Mouse (Mus musculus) midbrain, embryonic 16.5 days (tissue): ENCODE data around the gene Mrpl34. TPM values are rescaled to one million over a fixed set of nuclear protein-coding genes. Genes with fewer than 3 reads are reported as not detected.

Source experiments
- ATAC-seq: fragments of 200-750 bp; cut with Nextera tagmentation; 2 replicates; pipeline ENCODE4 v1.8.0; 2017; ENCODE audit warnings: moderate TSS enrichment
- H3K27ac ChIP-seq: fragments of 300-500 bp; sonication (generic); 2 replicates; pipeline ENCODE4 v1.5.1; 2014; ENCODE audit warnings: mild to moderate bottlenecking, low read length, mixed read lengths
- H3K27me3 ChIP-seq: fragments of 300-500 bp; sonication (generic); 2 replicates; pipeline ENCODE4 v1.6.1; 2014; ENCODE audit warnings: low read depth, low read length, mixed read lengths; ENCODE audit not compliant: control insufficient read depth, insufficient read depth
- H3K36me3 ChIP-seq: fragments of 300-500 bp; sonication (generic); 2 replicates; pipeline ENCODE4 v1.6.1; 2014; ENCODE audit warnings: mild to moderate bottlenecking, low read length, moderate library complexity, mixed read lengths; ENCODE audit not compliant: control insufficient read depth, insufficient read depth
- H3K4me1 ChIP-seq: fragments of 300-500 bp; sonication (generic); 2 replicates; pipeline ENCODE4 v1.6.1; 2014; ENCODE audit warnings: mild to moderate bottlenecking, low read length, mixed read lengths; ENCODE audit not compliant: control insufficient read depth, insufficient read depth
- H3K4me2 ChIP-seq: fragments of 300-500 bp; sonication (generic); 2 replicates; pipeline ENCODE4 v1.6.1; 2014; ENCODE audit warnings: mild to moderate bottlenecking, low read length, mixed read lengths
- H3K4me3 ChIP-seq: fragments of 300-500 bp; sonication (generic); 2 replicates; pipeline ENCODE4 v1.5.1; 2014; ENCODE audit warnings: low read depth, mild to moderate bottlenecking, low read length, moderate library complexity, mixed read lengths
- H3K9ac ChIP-seq: fragments of 300-500 bp; sonication (generic); 2 replicates; pipeline ENCODE4 v1.6.1; 2014; ENCODE audit warnings: low read depth, low read length, mixed read lengths
- H3K9me3 ChIP-seq: fragments of 300-500 bp; sonication (generic); replicated peaks from 2 replicates; pipeline ENCODE4 v1.6.1; 2014; ENCODE audit warnings: mild to moderate bottlenecking, low read length, mixed read lengths; ENCODE audit not compliant: control insufficient read depth, poor library complexity, severe bottlenecking
- WGBS: fragments of 180-500 bp; shearing (Covaris S2); extraction: QIAGEN DNeasy Blood & Tissue Kit; methylation state at CpG from one replicate; pipeline ENCODE4 v1.1.7; 2014; 5-methylcytosine and 5-hydroxymethylcytosine counted together
- polyA plus RNA-seq: library from polyadenylated mRNA; unstranded; fragments of >200 nt; fragmentation: Nextera tagmentation; extraction: Ambion mirVana; gene quantifications from 2 replicates; pipeline ENCODE4 v1.2.1, GENCODE M21; 2015

The Mrpl34 gene
- polyA plus RNA-seq, 1 experiment from 2014 or later, result 182 TPM

DNA sequence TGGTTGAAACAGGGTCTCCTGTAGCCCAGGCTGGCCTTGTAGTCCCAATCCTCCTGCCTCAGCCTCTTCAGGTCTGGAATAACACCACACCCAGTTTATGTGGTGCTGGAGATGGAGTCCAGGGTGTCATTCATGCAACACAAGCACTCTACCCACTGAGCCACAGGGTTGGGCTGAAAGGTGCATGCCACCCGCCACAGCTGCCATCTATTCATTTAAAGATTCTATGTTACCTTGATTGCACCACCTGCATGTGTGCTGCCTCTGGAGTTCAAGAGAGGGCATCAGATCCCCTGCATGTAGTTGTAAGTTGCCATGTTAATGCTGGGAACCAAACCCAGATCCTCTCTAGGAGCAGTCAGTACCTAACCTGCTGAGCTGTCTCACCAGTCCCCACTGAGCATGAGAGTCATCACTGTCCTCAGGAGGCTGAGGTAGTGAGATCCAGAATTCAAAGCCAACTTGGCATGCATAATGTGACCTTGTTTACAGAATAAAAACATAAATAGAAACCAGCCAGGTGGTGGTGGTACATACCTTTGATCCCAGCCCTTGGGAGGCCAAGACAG is 32.4 kb downstream of the Mrpl34 start:
- H3K9ac ChIP-seq, result no peak overlapping the region

DNA sequence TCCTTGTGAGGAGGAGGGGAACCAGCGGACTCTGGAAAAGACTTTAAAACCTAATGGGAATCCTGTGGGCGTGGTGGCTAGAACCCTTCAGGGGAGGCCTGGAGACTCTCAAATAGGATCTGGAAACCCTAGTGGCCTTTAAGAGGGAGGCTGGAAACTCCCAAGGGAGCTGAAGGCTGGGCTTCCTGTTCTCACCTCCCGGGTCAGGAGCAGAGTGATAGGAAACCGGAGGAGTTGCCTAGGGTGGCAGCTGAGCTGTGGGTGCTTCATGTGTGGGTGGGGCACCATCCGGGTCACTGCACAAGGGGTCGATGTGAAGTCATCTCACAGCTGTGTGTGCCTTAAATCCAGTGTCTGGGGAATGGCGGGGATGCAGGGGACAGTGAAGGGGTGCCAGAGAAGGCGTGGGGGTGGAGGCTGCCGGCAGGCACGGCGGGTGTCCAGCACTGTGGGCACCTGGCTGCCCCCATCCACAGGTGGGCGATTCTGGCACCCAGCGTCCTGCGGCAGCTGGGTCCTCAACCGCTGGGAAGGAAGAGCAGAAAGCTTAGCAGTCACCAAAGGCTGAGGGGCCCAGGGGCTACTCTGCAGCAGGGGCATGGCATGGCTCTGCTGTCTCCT is 33.2 kb downstream of the Mrpl34 start:
- Histone ChIP-seq H3K9me3 (no peaks in the 10 kb centered on the region), H3K9ac (no peak overlapping the region), H3K4me1 (no peaks in the 10 kb centered on the region; the same call in 1 of the 2 replicates), H3K27ac (no peak overlapping the region), H3K36me3 (no peaks in the 10 kb centered on the region), H3K4me2 (no peak overlapping the region), H3K4me3 (no peak overlapping the region), H3K27me3 (no peaks in the 10 kb centered on the region)
- 26% methylated on average over 15 of the region's 15 CpGs for WGBS
- no peak for ATAC-seq

More for the DNA sequence above, 32.4 kb downstream of the Mrpl34 start:
- Histone ChIP-seq H3K36me3 (peaks cover 7% of the 10 kb centered on the region), H3K27me3 (no peaks in the 10 kb centered on the region), H3K9me3 (no peaks in the 10 kb centered on the region), H3K4me2 (no peak overlapping the region), H3K4me3 (no peak overlapping the region), H3K27ac (no peak overlapping the region), H3K4me1 (no peaks in the 10 kb centered on the region; the same call in 1 of the 2 replicates)
- 96% methylated on average over 1 of the region's 1 CpGs for WGBS
- no peak for ATAC-seq

GRCm38 (mm10) chr8:71498816-71499690 is 34.3 kb downstream of the Mrpl34 start:
- WGBS, result 48% methylated on average over 16 of the region's 16 CpGs
- Histone ChIP-seq H3K36me3 (no peaks in the 10 kb centered on the region), H3K9me3 (no peaks in the 10 kb centered on the region), H3K4me1 (no peaks in the 10 kb centered on the region; the same call in 1 of the 2 replicates), H3K4me3 (no peak overlapping the region), H3K27ac (no peak overlapping the region), H3K9ac (no peak overlapping the region), H3K4me2 (no peak overlapping the region), H3K27me3 (no peaks in the 10 kb centered on the region)
- no peak for ATAC-seq

- Histone ChIP-seq H3K9ac (no peak overlapping the region), H3K27me3 (peaks cover 38% of the 10 kb centered on the region), H3K9me3 (no peaks in the 10 kb centered on the region), H3K27ac (no peak overlapping the region), H3K4me2 (no peak overlapping the region), H3K4me3 (no peak overlapping the region), H3K4me1 (peaks cover 3% of the 10 kb centered on the region; the same call in 1 of the 2 replicates), H3K36me3 (no peaks in the 10 kb centered on the region)
- 94% methylated on average over 4 of the region's 4 CpGs for WGBS
- no peak for ATAC-seq
Observed at GRCm38 (mm10) chr8:71504349-71504748, 39.6 kb downstream of the Mrpl34 start.

DNA sequence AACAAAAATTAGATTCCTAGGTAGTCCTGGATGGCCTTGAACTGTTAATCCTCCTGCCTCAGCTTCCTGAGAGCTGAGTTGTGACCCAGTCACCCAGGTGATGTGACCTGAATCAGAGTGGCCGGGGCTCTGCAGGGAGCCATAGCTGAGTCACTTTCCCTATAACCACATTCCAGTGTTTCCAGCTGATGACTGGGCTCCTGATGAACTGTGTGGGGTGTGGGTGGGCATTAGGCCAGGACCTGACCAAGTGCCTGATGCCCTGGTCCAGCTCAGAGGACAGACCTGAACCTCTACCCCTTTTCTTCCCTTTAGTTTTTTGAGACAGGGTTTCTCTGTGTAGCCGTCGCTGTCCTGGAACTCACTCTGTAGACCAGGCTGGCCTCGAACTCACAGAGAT is 40.6 kb downstream of the Mrpl34 start:
- Histone ChIP-seq H3K36me3 (no peaks in the 10 kb centered on the region), H3K9me3 (no peaks in the 10 kb centered on the region), H3K4me3 (no peak overlapping the region), H3K9ac (no peak overlapping the region), H3K27ac (no peak overlapping the region), H3K4me2 (no peak overlapping the region), H3K27me3 (peaks cover 44% of the 10 kb centered on the region), H3K4me1 (peaks cover 3% of the 10 kb centered on the region; the same call in 1 of the 2 replicates)
- no peak for ATAC-seq
- WGBS, result 91% methylated on average over 4 of the region's 4 CpGs

DNA sequence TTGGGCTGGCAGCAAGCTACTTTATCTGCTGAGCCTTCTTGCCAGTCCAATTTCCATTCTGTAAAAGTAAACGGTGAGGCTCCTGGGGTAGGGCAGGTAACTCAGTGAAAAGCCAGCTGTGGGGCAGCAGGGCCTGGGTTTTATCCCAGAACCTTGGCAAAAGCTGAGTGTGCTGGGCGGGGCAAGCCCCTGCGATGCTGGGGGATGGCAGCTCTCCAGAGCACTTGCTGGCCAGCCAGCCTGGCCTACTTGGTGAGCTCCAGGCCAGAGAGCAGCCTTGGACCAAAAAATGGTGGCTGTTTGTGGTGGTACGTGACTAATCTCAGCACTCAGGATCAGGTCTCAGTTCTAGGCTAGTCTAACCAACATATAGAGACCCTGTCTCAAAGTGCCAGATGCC is 41.2 kb downstream of the Mrpl34 start:
- Histone ChIP-seq H3K9ac (no peak overlapping the region), H3K4me2 (no peak overlapping the region), H3K36me3 (no peaks in the 10 kb centered on the region), H3K27me3 (peaks cover 47% of the 10 kb centered on the region), H3K4me1 (peaks cover 3% of the 10 kb centered on the region; the same call in 1 of the 2 replicates), H3K27ac (no peak overlapping the region), H3K9me3 (no peaks in the 10 kb centered on the region), H3K4me3 (no peak overlapping the region)
- no peak for ATAC-seq
- WGBS, result 80% methylated on average over 4 of the region's 4 CpGs

- under 1% methylated on average over 61 of the region's 61 CpGs for WGBS
- H3K27ac ChIP-seq, result no peak overlapping the region
- peak overlapping the region; percentile 66 for H3K9ac ChIP-seq
- ATAC-seq, result peak; percentile 79
- H3K4me2 ChIP-seq, result peak overlapping the region; percentile 79
- H3K9me3 ChIP-seq, result no peaks in the 10 kb centered on the region
- H3K4me1 ChIP-seq, result peaks cover 3% of the 10 kb centered on the region; the same call in 1 of the 2 replicates
- peak overlapping the region; percentile 45 for H3K4me3 ChIP-seq
- H3K27me3 ChIP-seq, result peaks cover 55% of the 10 kb centered on the region
- no peaks in the 10 kb centered on the region for H3K36me3 ChIP-seq
Observed at GRCm38 (mm10) chr8:71507589-71508104, 42.9 kb downstream of the Mrpl34 start.

DNA sequence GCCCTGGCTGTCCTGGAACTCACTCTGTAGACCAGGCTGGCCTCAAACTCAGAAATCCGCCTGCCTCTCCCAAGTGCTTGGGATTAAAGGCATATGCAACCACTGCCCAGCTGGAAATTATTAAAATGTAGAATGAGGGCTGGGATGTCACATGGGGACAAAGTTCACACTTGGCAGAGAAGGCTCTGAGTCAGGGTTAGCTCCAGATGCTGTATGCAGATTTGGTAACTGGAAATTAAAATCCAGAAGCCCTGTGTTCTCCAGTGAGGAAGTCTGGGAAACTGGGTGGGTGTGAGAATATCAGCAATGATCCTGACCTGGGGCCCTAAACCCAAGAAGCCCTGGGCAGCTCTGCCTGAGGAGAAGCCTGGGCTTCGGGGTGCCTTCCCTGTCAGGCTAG is 44.6 kb downstream of the Mrpl34 start:
- no peak for ATAC-seq
- no peaks in the 10 kb centered on the region for H3K36me3 ChIP-seq
- no peaks in the 10 kb centered on the region for H3K9me3 ChIP-seq
- peaks cover 55% of the 10 kb centered on the region for H3K27me3 ChIP-seq
- no peak overlapping the region for H3K4me2 ChIP-seq
- H3K9ac ChIP-seq, result no peak overlapping the region
- no peak overlapping the region for H3K4me3 ChIP-seq
- H3K27ac ChIP-seq, result no peak overlapping the region
- 62% methylated on average over 2 of the region's 2 CpGs for WGBS
- peaks cover 3% of the 10 kb centered on the region; the same call in 1 of the 2 replicates for H3K4me1 ChIP-seq
